Mouse (Mus musculus) gastrocnemius, postnatal 36 days (tissue): ENCODE data around the gene Zfp324. TPM values are rescaled to one million over a fixed set of nuclear protein-coding genes. Genes with fewer than 3 reads are reported as not detected.
A peak's percentile ranks its signal among the peaks of the same experiment; 100 is the strongest.
"Not testable (repeated sequence)": the region's sequence is repeated elsewhere in the genome, so short reads cannot be mapped to it uniquely, and the experiment has no call there.

Experiments used
- DNase-seq, 2 experiments: peaks; one replicate each; pipeline ENCODE4 v3.0.0; 2022
- intact Hi-C: fragments of 180-260 bp; cut with DNase I; formaldehyde crosslinking; loops from one replicate; pipeline ENCODE4 v1.15.1; 2025
- long read RNA-seq, 2 experiments: library from polyadenylated mRNA; stranded (forward); transcript quantifications; one replicate each; pipeline ENCODE4 v2.0.0; 2021
- total RNA-seq, 2 experiments: library from RNA; stranded (reverse); gene quantifications; 2 replicates each; pipeline ENCODE4 v1.2.3; 2021

The Zfp324 gene
- 1 to 10 TPM; 1.7 to 2.2 TPM for total RNA-seq
- long read RNA-seq, experiment 1, partial matches to known transcripts = 0 of 1 reads
- long read RNA-seq, experiment 1, other reads (novel, unspliced or antisense) = 1 of 1 reads
- long read RNA-seq, experiment 2, partial matches to known transcripts = 0 of 1 reads
- long read RNA-seq, experiment 2, other reads (novel, unspliced or antisense) = 1 of 1 reads

GRCm38 (mm10) chr7:12965678-12966091, at the start of gene Zfp324:
Gene Zfp324 (plus strand): TSS chr7:12965838.
- intact Hi-C loops = no loop called here
- peak; percentile 84 to 89 for DNase-seq

DNA sequence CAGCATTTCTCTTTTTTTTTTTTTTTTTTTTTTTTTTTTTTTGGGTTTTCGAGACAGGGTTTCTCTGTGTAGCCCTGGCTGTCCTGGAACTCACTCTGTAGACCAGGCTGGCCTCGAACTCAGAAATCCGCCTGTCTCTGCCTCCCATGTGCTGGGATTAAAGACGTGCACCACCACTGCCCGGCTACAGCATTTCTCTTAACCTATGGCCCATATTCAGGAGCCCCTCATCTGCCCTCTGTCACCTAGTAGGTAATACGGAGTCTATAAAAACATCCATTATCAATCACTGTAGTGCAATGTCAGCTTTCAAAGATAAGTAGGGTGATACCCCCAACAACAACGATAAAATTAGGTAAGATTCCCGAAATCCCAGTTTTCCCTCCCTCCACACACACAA, 45.1 kb upstream of the Zfp324 start:
- DNase-seq, intact Hi-C loops: not testable (repeated sequence)

GRCm38 (mm10) chr7:12921318-12921704, 44.3 kb upstream of the Zfp324 start:
- intact Hi-C loops = no loop called here
- DNase-seq = no peak

DNA sequence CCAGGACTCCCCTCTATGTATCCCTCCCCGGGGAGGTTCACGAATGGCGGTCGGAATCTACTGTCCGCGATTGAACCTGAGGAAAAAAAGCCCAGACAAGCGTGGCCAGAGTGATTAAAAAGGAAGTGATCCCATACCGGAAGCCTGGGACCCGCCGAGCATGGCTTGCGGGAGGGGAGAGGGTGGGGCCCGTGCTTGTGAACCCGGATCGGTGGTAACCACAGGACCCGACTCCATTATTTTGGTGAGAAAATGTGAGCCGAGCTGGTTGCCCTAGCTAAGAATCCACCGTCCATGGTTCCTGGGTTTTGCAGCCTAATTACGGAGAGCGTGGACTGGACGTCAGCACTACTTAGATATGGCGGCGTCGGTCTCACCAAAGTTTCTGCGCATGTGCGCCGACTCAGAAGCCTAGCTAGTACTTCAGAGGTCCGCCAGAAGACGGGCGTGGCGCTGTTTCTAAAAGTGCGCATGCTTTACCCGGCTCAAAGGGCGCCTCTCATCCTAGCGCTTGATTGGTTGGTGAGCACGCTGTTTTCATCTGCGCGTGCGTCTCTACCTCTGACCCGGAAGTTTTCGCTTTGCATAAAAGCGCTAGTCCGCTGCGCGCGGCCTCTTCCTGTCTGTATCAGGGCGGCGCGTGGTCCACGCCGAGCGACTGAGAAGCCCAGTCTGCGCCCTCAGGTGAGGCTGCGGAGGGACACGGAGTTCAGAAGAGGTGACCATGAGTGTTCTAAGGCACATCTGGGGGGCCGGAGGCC, 43.8 kb upstream of the Zfp324 start, which contains the start of gene Rps5:
TSS of gene Rps5 (plus strand) at position 586 of the 761 bp plus-strand sequence.
- intact Hi-C loops = loop anchor here (2.0 kb wide), 1 partner anchor 27 kb away; no protein-coding TSS in a partner anchor
- DNase-seq = peak; percentile 96 to 97

DNA sequence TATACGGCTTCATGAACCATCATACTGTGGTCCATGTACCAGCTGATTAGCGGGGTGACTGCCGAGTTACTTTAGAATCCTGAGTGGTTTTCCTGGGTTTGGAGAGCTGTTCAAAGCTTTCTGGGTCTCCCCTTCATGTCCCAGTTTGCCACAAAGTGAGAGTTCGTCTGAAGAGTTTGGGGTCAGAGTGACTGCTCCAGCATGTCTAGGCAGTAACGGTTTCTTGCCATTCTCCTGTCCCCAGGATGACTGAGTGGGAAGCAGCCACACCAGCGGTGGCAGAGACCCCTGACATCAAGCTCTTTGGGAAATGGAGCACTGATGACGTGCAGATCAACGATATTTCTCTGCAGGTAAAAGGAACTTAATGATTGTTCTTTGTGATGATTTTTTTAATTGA, 42.9 kb upstream of the Zfp324 start:
- intact Hi-C loops = loop anchor here (2.0 kb wide), 1 partner anchor 26 kb away; no protein-coding TSS in a partner anchor
- DNase-seq = no peak

GRCm38 (mm10) chr7:12926316-12926715, 39.3 kb upstream of the Zfp324 start:
- no peak for DNase-seq
- intact Hi-C loops = loop anchor here (5.0 kb wide), 1 partner anchor 36 kb away; no protein-coding TSS in a partner anchor

DNA sequence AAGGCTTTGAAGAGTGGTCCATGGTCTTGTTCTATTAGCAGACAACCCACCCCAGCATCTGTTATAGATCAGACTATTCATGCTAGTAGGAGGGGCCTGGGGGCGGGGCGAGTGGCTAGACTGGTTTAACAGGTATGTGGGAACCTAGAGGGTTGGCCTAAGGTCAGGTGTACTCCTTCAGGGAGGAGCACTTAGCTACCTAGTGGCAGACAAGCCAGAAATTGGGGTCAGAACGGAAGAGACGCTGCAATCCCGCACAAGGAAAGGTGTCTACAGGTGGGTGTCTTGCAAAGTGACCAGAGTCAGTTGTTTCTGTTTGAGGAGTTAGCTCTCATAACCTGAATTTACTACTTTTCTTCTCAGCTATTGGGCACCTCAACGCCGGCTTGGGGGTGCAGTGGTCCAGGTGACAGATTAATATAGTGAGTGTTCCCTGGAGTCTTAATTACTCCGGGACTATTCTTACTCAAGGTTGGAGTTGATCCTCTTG, 38.4 kb upstream of the Zfp324 start, which contains the start of gene Rnf225:
TSS of gene Rnf225 (plus strand) at position 226 of the 490 bp plus-strand sequence.
- DNase-seq = no peak
- intact Hi-C loops = loop anchor here (5.0 kb wide), 1 partner anchor 35 kb away; no protein-coding TSS in a partner anchor

- intact Hi-C loops = loop anchor here (5.0 kb wide), 1 partner anchor 34 kb away; no protein-coding TSS in a partner anchor
- no peak for DNase-seq
These were observed 37.7 kb upstream of the Zfp324 start for GRCm38 (mm10) chr7:12927693-12928589.

DNA sequence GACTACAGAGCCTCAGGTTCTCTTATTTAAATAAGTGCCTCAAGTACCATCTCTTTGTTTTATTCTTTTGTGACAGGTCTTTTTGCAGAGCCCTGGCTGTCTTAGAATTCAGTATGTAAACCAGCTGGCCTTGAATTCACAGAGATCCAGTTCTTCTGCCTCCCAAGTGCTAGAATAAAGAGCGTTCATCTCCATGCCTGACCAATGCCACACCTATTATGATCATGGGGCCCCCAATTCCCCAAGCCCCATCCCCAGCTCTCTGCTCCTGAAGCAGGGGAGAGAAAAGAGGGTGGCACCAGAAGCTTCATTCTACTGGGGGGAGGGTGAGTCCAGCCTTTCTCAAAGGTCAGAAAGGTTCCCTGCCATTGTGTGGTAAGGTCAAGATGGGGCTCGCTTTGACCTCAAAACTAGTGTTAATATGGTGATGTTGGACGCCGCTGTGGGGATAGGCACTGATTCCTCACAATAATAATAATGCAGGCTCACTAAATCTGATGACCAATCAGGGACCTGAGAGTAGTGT, 32.0 kb upstream of the Zfp324 start:
- intact Hi-C loops = no loop called here
- no peak for DNase-seq

DNA sequence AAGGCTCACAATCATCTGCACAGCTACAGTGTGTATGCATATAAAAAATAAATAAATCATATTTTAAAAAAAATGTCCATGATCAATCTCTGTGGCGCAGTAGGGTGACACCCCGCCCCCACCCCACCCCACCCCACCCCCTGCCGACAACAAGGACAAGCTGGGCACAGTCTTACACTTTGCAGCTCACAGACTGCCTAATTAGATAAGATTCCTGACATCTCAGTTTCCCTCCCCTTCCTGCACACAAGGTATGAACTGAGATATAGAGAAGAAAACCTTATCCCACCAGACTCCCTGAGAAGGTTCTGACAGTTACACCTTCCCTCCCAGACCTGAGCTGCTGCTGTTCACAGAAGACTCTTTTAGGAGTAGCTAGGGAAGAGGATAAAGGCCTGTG, 30.8 kb upstream of the Zfp324 start:
- DNase-seq = no peak
- intact Hi-C loops = no loop called here

DNA sequence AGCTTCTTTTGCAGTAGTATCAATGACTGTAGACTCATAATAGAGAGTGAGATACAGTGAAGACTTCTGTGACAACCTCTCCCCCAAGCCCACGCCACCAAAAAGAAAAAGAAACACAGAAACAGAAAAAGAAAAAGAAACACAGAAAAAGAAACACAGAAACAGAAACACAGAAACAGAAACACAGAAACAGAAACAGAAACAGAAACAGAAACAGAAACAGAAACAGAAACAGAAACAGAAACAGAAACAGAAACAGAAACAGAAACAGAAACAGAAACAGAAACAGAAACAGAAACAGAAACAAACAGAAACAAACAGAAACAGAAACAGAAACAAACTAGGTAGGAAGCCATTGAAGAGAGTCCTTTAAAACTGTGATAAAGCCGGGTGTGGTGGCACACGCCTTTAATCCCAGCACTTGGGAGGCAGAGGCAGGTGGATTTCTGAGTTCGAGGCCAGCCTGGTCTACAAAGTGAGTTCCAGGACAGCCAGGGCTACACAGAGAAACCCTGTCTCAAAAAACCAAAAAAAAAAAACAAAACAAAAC, 28.3 kb upstream of the Zfp324 start:
- DNase-seq, intact Hi-C loops: not testable (repeated sequence)

DNA sequence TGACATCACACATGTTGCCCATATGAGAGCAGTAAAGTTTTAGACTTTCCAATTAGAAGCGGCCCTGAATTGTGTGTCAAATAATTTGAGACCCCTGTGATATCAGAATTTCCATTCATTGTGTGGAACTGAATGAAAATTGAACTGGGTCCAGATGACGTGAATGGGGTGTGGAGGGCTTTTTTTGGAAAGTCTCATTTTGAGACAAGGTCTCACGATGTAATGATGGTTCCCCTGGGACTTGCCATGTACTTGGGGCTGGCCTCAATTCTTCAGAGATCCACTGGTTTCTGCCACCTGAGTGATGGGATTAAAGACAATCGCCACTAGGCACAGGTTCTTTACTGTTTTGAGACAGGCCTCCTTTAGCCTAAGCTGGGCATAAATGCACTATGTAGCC, 25.0 kb upstream of the Zfp324 start:
- no peak for DNase-seq
- intact Hi-C loops = no loop called here

DNA sequence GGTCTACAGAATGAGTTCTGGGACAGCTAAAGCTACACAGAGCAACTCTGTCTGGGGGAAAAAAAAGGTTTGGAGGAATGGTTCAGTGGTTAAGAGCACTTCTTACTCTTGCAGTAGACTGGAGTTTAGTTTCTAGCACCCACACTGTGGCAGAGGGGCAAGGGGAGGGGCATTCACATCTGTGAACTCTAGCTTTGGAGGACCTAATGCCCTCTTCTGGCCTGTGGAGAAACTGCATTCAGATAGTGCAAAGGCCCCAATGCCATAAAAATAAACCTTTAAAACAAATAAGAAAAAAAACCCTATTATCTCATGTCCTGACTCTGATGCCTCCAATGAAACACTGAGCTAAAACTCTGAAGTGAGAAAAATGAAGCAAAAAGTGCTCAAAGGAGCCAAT, 22.1 kb upstream of the Zfp324 start:
- intact Hi-C loops = no loop called here

GRCm38 (mm10) chr7:12949032-12949871, 16.4 kb upstream of the Zfp324 start:
- intact Hi-C loops = loop anchor here (2.0 kb wide), 1 partner anchor 26 kb away; the partner anchor contains the start of gene Rps5
- peak; percentile 85 to 86 for DNase-seq

More for the DNA sequence above, 22.1 kb upstream of the Zfp324 start:
- DNase-seq = no peak

DNA sequence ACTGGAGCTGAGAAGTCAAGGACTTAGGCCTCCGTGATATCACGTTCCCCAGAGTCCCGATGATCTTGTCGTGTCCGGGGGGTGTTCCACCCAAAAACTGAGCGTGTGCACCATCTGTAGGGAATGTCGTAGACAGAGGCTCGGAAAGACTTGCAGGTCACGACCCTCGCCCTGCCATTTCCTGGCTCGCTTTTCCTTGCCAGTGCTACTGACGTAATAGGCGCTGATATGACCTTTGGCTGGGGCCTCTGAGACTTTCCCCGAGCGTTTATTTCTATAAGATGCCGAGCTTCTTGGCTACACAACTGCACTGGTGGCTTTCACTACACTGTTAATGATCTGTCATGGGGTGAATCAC, 15.8 kb upstream of the Zfp324 start:
- intact Hi-C loops = loop anchor here (2.0 kb wide), 1 partner anchor 27 kb away; the partner anchor contains the start of gene Rps5
- DNase-seq = no peak

- intact Hi-C loops = no loop called here
- DNase-seq = no peak
These were observed 10.7 kb upstream of the Zfp324 start for GRCm38 (mm10) chr7:12954896-12955295.

- intact Hi-C loops = no loop called here
- DNase-seq = no peak
These were observed 8.1 kb upstream of the Zfp324 start for GRCm38 (mm10) chr7:12957511-12957910.

DNA sequence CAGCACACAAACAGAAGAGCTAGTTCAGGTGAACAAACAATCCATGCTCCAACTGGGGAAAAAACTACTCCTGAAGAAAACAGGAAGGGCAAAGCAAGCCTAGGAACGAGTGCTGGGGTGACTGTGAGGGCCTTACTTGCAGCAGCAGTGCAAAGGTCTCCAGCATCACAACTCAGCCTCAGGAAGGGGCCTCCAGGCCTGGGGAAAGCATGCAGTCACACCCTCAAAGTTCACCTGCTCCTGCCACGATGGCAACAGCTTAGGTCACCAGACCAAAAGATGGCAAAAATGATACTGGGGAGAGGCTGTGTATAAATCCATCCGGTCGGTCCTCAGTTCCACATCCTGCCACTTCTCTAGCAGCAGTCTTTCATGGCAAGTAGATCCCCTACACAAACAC, 6.7 kb upstream of the Zfp324 start:
- intact Hi-C loops = no loop called here
- no peak for DNase-seq

- intact Hi-C loops = loop anchor here (5.0 kb wide), 1 partner anchor 32 kb away; the partner anchor contains the start of gene Rnf225
These were observed 5.9 kb upstream of the Zfp324 start for GRCm38 (mm10) chr7:12959718-12960117.

More at GRCm38 (mm10) chr7:12959718-12960117, 5.9 kb upstream of the Zfp324 start:
- DNase-seq = no peak
